In the genomic region with DNA sequence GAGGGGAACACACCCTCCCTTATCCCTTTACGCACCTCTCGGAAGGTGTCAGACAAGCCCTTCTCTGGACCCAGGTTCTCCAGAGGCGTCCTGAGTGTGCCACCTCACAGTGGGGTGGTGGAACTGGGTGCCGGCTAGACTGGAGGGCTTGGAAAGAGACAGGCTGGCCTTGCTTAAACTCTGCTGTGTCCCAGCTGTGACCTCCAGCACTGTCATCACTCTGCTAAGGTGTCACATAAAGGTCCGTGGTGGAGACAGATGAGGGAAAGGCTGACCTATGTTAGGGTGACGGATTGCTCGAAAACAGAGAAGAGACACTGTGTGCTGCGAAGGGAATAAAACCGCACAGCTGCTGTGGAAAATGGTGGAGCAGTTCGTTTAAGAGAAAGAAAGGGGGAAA, we compare ENCODE assay signal across 19 mouse cellular contexts. TPM values are rescaled to one million over a fixed set of nuclear protein-coding genes. Genes with fewer than 3 reads are reported as not detected.
DNase-seq lines count a peak whose midpoint lies in the region; ATAC-seq lines count a peak whose summit lies in the region.
"Had no signal": no experiment of that assay in that cellular context is flagged by ENCODE, and none has a peak within 500 bp of the region (broad histone marks: within the 10 kb centered on the region; RNA-seq: fewer than 3 reads in every experiment).

No protein-coding gene starts in this region.

- intact Hi-C loops in heart, postnatal 25 days (cut with DNase I): no loop called here

- H3K27me3 ChIP-seq in heart, embryonic 11.5 days (ENCODE audit: control insufficient read depth, insufficient read depth, low read length): no peaks in the 10 kb centered on the region
- no peaks in the 10 kb centered on the region for H3K27me3 ChIP-seq in neural tube, embryonic 11.5 days (ENCODE audit: control insufficient read depth, insufficient read depth, low read length)
- no peaks in the 10 kb centered on the region; the same call in 1 of the 2 replicates for H3K27me3 ChIP-seq in neural tube, embryonic 15.5 days (replicated peaks)
- H3K27me3 ChIP-seq in heart, embryonic 15.5 days: no peaks in the 10 kb centered on the region
- H3K27me3 ChIP-seq: liver, embryonic 13.5 days had no signal

- WGBS in heart, embryonic 11.5 days (ENCODE audit: insufficient replicate concordance): 22% methylated on average over 7 of the region's 10 CpGs
- WGBS in neural tube, embryonic 11.5 days: 19% methylated on average over 10 of the region's 10 CpGs
- WGBS in neural tube, embryonic 15.5 days: 48% methylated on average over 9 of the region's 10 CpGs
- 31% methylated on average over 9 of the region's 10 CpGs for WGBS in heart, embryonic 15.5 days

- peak; percentile 67 for ATAC-seq in heart, embryonic 11.5 days (replicated peaks; ENCODE audit: insufficient number of reproducible peaks, low FRiP score, low TSS enrichment)
- ATAC-seq in neural tube, embryonic 11.5 days (ENCODE audit: insufficient read depth, low FRiP score, low TSS enrichment): no peak
- no peak for ATAC-seq in neural tube, embryonic 15.5 days (ENCODE audit: low FRiP score)
- ATAC-seq in heart, embryonic 15.5 days (replicated peaks; ENCODE audit: insufficient number of reproducible peaks, insufficient read depth, low FRiP score, low read depth): 0 out of 2 replicates have a peak, but pooled peaks have one; percentile 25
- no peak for ATAC-seq in CD4-positive, CD25-positive, alpha-beta regulatory T cell, adult 4 months
- ATAC-seq: forebrain, embryonic 16.5 days had no signal

- H3K27ac ChIP-seq in heart, embryonic 11.5 days (ENCODE audit: low read depth, low read length): peak overlapping the region; percentile 24; the same call in 1 of the 2 replicates
- no peak overlapping the region for H3K27ac ChIP-seq in neural tube, embryonic 11.5 days (ENCODE audit: low read depth, low read length)
- no peak overlapping the region for H3K27ac ChIP-seq in neural tube, embryonic 15.5 days (replicated peaks)
- H3K27ac ChIP-seq in heart, embryonic 15.5 days: no peak overlapping the region
- H3K27ac ChIP-seq: liver, embryonic 13.5 days; stomach, postnatal 0 days had no signal

- H3K36me3 ChIP-seq in heart, embryonic 11.5 days (ENCODE audit: control insufficient read depth, insufficient read depth, low read length): no peaks in the 10 kb centered on the region
- H3K36me3 ChIP-seq in neural tube, embryonic 11.5 days (ENCODE audit: control insufficient read depth, insufficient read depth, low read length): 0 out of 2 replicates have a peak, but pooled peaks cover 3% of the 10 kb centered on the region
- no peaks in the 10 kb centered on the region for H3K36me3 ChIP-seq in neural tube, embryonic 15.5 days
- no peaks in the 10 kb centered on the region for H3K36me3 ChIP-seq in heart, embryonic 15.5 days
- H3K36me3 ChIP-seq: liver, embryonic 13.5 days had no signal

- H3K4me1 ChIP-seq in heart, embryonic 11.5 days (ENCODE audit: control insufficient read depth, insufficient read depth, low read length): peaks cover 18% of the 10 kb centered on the region
- no peaks in the 10 kb centered on the region for H3K4me1 ChIP-seq in neural tube, embryonic 11.5 days (ENCODE audit: control insufficient read depth, insufficient read depth, low read length)
- no peaks in the 10 kb centered on the region for H3K4me1 ChIP-seq in neural tube, embryonic 15.5 days
- H3K4me1 ChIP-seq in heart, embryonic 15.5 days (replicated peaks): peaks cover 12% of the 10 kb centered on the region
- H3K4me1 ChIP-seq: liver, embryonic 13.5 days had no signal

- H3K4me3 ChIP-seq in heart, embryonic 11.5 days (ENCODE audit: low read depth, low read length): no peak overlapping the region
- H3K4me3 ChIP-seq in neural tube, embryonic 11.5 days (ENCODE audit: low read depth, low read length): no peak overlapping the region
- H3K4me3 ChIP-seq in neural tube, embryonic 15.5 days (replicated peaks): no peak overlapping the region
- H3K4me3 ChIP-seq in heart, embryonic 15.5 days: no peak overlapping the region
- H3K4me3 ChIP-seq: liver, embryonic 13.5 days; midbrain, embryonic 10.5 days had no signal

- DNase-seq in heart, postnatal 25 days (ENCODE audit: low spot score): no peak
- DNase-seq in neural tube, embryonic 11.5 days (ENCODE audit: low spot score): peak; percentile 57
- DNase-seq in mesoderm, embryonic 11.5 days (ENCODE audit: low read depth, low spot score): peak; percentile 55
- DNase-seq in thymus, postnatal 10 days (ENCODE audit: low spot score in 2 of 2): no peak
- DNase-seq: cerebellum, adult 11 months; cerebellum, postnatal 25 days; kidney, adult 11 months; layer of hippocampus, postnatal 36 days; liver, embryonic 13.5 days; lung, postnatal 14 days; thymus, postnatal 25 days had no signal

- H3K4me2 ChIP-seq in heart, embryonic 11.5 days: peak overlapping the region; percentile 36
- H3K4me2 ChIP-seq in neural tube, embryonic 11.5 days (ENCODE audit: low read depth): no peak overlapping the region
- no peak overlapping the region for H3K4me2 ChIP-seq in neural tube, embryonic 15.5 days
- H3K4me2 ChIP-seq in heart, embryonic 15.5 days: no peak overlapping the region
- H3K4me2 ChIP-seq: liver, embryonic 13.5 days had no signal

- 0 out of 2 replicates have a peak, but pooled peaks cover 3% of the 10 kb centered on the region for H3K9me3 ChIP-seq in heart, embryonic 11.5 days (replicated peaks; ENCODE audit: control insufficient read depth, low read length)
- H3K9me3 ChIP-seq in neural tube, embryonic 11.5 days (ENCODE audit: control insufficient read depth, low read length): no peaks in the 10 kb centered on the region
- no peaks in the 10 kb centered on the region for H3K9me3 ChIP-seq in neural tube, embryonic 15.5 days (replicated peaks)
- no peaks in the 10 kb centered on the region for H3K9me3 ChIP-seq in heart, embryonic 15.5 days (replicated peaks)
- H3K9me3 ChIP-seq: liver, embryonic 13.5 days; midbrain, embryonic 10.5 days had no signal

- H3K9ac ChIP-seq in heart, embryonic 11.5 days (ENCODE audit: low read depth, low read length): 0 out of 2 replicates have a peak overlapping the region, but pooled peaks have one; percentile 25
- no peak overlapping the region for H3K9ac ChIP-seq in neural tube, embryonic 11.5 days (ENCODE audit: low read length)
- no peak overlapping the region for H3K9ac ChIP-seq in neural tube, embryonic 15.5 days (replicated peaks)
- H3K9ac ChIP-seq in heart, embryonic 15.5 days: no peak overlapping the region
- H3K9ac ChIP-seq: liver, embryonic 13.5 days had no signal

RNA-seq across cellular contexts. Expression of a gene that starts 28.5 kb away (rescaled TPM):
- 3.3 and 4.7 TPM in 2 replicates for polyA plus RNA-seq in heart, embryonic 11.5 days (2014; fragmentation: Nextera tagmentation; extraction: Ambion mirVana)
- total RNA-seq in heart, postnatal 25 days (2021): 10 to 100 TPM; 36.9 to 41.9 TPM
- polyA plus RNA-seq in neural tube, embryonic 11.5 days (2014; fragmentation: Nextera tagmentation; extraction: Ambion mirVana): 8.0 and 10.5 TPM in 2 replicates
- polyA plus RNA-seq in neural tube, embryonic 15.5 days (2015; fragmentation: Nextera tagmentation; extraction: Ambion mirVana): 5.5 and 5.6 TPM in 2 replicates
- polyA plus RNA-seq in heart, embryonic 15.5 days (2015; fragmentation: Nextera tagmentation; extraction: Ambion mirVana): 1.9 and 2.6 TPM in 2 replicates
- 1 to 10 TPM; 3.4 to 4.0 TPM for polyA plus RNA-seq in CD4-positive, CD25-positive, alpha-beta regulatory T cell, adult 4 months (2017; shearing (Covaris generic))
- total RNA-seq: MEL had no signal

Comparison
In these comparisons a context has a peak if more than half of its experiments do, and no peak if none do; other contexts are left out.
1. ATAC-seq: peak in heart, embryonic 11.5 days (single experiment) and heart, embryonic 15.5 days (single experiment); none in neural tube, embryonic 11.5 days (single experiment), neural tube, embryonic 15.5 days (single experiment) and CD4-positive, CD25-positive, alpha-beta regulatory T cell, adult 4 months (single experiment).
2. DNase-seq: peak in neural tube, embryonic 11.5 days (single experiment) and mesoderm, embryonic 11.5 days (single experiment); none in heart, postnatal 25 days (single experiment) and thymus, postnatal 10 days (0 of 2).